12 mouse cellular contexts compared by ENCODE assay signal in genomic region chr14:61020968-61021367, GRCm38 (mm10).
"Had no signal": no experiment of that assay in that cellular context is flagged by ENCODE, and none has a peak within 500 bp of the region (broad histone marks: within the 10 kb centered on the region; RNA-seq: fewer than 3 reads in every experiment).

No protein-coding gene starts in this region.

- DNase-seq: retina, postnatal 1 day; right cerebral cortex, adult 18-20 months; right cerebral cortex, postnatal 14 days; right cerebral cortex, postnatal 25 days; right cerebral cortex, postnatal 4 days; spleen, adult 18-20 months; thymus, adult 18-20 months; thymus, adult 2 months; thymus, postnatal 14 days; thymus, postnatal 25 days; thymus, postnatal 36 days; thymus, postnatal 4 days had no signal
